Mouse (Mus musculus) heart, adult 2 months (tissue): ENCODE results near the gene Rab3il1.

ENCODE experiments used
- CTCF ChIP-seq: fragments of 200-600 bp; IDR thresholded peaks from 2 replicates; pipeline ENCODE4 v1.8.1; 2022; ENCODE audit warnings: antibody characterized with exemption, mild to moderate bottlenecking, moderate library complexity
- EP300 ChIP-seq: fragments of 200-500 bp; IDR thresholded peaks from 2 replicates; pipeline ENCODE4 v1.6.1; 2011; ENCODE audit warnings: low read depth, low read length, control low read depth; ENCODE audit not compliant: insufficient read depth
- POLR2A ChIP-seq: fragments of 200-500 bp; IDR thresholded peaks from 2 replicates; pipeline ENCODE4 v1.6.1; 2011; ENCODE audit warnings: mild to moderate bottlenecking, low read depth, low read length, control low read depth; ENCODE audit not compliant: insufficient read depth

DNA sequence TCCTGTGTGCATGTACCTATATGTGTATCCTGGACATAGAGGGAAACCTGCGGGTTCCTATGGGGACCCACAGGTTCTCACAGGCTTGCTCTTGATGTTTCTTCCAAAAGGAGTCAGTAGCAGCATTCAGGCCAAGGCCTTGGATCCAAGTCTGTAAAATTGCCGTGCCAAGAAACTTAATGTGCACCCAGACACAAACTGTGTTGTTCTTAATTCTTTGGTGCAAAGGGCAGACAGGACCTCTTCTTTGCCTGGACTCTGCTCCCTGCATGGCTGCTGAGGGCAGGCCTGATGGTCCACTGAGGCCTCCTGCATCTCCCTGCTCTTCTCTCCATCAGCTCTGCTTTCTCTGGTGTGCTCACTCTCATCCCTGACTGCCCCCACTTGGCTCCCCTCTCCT is 28.3 kb downstream of the Rab3il1 start:
- TF ChIP-seq CTCF (no peak), POLR2A (no peak), EP300 (no peak)
